Mouse (Mus musculus) kidney, adult 8-10 months (tissue): ENCODE results near the gene Klhl7.

ENCODE experiments used
- DNase-seq, 2 experiments: peaks; one replicate each; pipeline ENCODE4 v3.0.0; 2022

Klhl7 gene

DNA sequence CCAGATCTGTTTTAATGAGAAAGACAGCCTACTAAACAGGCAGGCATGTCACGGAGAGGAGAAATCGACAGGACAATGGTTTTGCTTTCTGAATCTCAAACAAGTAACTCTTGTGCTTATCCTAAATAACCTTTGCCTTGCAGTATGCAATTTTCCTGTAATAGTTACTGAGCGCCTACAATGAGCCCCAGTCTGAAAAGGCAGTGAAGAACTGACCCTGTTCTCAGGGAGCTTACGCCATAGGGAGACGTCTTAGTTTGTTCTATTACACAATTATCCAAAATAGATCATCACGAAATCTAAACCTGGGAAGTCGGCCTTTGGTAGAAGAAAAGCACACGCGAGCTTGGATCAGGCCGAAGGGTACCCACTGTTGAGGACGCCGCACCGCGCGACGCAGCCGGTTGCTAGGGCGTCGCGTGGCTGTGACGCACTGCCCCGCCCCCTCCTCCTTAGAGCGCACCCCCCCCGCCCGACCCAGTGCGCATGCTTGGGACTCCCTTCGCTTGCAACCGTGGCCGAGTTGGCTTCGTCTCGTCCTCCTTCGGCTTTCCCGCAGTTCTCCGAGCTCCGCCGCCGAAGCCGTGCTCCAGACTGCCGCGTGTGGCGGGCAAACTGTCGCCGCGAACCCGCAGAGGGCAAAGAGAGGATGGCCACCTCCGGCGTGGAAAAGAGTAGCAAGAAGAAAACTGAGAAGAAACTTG is at the start of gene Klhl7:
Gene Klhl7, plus strand, starts transcription at position 500 of the 704 bp plus-strand sequence.
- DNase-seq = peak; percentile 74 to 78

DNA sequence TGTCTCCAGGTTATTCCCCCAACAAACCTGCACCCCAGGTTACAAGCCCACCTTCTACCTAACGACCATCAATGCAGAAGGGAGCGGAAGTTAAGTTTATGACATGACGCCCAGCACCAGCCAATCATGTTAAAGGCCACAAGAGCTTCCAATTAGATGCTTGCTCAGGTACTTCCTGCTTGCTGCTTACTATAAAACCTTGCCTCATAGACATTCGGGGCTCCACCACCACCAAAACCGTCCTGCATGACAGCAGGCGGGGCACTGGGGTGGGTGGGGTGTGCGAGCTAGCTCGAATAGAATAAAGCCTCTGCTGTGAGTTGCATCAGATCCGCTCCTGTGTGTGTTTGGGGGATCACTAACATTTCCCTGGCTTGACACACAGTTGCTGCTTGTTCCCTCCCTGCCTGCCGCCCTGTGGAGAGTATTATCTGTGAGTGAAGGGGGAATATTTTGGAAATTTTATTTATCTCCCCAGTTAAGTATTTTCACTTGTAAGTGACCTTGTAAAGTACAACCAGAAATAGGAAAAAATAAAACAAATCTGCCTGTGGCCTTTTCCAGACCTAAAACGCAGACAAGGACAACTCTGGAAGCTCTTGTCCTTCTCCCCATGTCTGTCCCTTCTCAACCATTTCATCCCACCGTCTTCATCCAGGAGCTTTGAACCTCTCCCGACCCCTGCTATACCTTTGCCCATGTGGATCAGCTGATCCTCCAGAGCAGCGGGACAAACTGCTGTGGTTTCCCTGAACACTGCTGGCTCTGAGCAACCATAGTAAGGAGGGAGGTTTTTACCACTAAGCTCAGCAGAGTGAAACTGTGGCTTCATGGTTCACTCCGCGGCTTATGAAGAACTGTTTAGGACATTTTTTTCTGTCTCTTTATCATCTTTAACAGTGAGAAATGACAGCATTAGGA is 48.4 kb upstream of the Klhl7 start:
- no peak for DNase-seq

DNA sequence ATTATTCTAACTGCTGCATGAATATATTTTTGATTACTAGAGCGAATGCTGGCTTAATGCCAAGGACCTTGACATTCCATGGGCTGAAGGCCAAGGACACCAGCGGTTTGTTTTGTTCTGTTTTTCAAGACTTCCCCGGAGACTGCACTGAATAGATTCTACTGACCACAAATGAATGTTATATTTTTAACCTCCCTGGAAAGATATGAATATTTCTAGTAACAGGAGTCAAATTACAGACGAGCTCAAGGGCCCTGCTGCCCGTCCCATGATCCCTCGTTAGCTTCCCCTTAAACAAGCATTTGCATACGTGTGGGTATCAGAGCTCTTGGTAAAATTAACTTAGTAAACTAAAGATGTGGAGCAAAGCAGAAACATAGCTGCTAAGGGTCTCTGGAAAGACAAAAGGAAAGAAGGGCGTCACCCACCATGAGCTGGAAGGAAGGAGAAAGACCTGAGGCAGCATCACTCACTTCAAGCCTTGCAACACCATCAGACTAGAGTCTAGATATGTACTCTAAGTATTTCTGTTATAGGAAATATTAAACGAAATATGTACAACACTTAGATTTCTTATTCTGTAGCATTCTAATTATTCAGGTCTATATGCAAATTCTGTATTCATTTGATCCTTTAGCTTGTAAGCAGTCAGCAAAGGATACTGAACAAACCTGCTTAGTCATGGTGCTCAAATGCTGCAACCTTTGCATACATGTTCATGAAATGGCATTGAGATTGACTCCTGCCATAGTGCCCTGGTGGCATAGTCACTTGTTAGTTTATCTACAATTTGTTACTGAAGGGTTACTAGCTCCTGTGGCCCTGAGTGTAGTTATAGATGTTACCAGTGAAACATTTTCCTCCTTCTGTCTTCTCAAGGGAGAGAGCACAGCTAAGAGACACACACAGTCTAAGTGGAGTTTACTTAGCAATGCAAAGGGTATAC is 46.9 kb upstream of the Klhl7 start:
- DNase-seq = peak in 1 of 2 experiments; percentile 8

DNA sequence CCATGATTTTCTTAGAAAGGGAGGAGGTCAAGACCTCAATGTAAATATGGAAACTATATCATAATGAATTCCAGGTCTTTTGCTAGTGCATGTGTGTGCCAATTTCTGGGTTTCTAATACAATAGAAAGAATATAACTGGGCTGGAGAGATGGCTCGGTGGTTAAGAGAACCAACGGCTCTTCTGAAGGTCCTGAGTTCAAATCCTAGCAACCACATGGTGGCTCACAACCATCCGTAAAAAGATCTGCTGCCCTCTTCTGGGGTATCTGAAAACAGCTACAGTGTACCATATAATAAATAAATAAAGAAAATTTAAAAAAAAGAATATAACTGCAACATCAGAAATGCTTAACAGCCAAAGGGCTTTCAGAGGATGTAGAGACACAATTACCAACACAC is 46.0 kb upstream of the Klhl7 start:
- DNase-seq = no peak

DNA sequence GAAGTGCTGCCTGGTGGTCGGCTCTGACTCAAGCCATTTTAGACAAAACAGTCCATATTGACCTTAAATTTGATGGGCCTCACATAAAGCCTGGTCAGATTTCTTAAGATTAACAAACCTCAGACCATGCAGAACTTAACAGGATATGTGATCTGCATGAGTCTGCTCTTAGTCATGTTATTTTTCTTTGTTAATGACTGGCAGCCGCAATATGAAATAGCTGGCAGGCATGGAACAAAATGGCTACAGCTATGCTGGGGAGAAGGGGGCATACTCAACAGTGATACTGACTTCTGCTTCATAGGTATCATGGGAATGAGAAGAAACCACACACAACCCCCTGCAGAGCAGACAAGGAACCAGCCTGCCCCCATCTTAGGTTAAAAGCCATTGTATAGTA is 43.5 kb upstream of the Klhl7 start:
- no peak for DNase-seq

DNA sequence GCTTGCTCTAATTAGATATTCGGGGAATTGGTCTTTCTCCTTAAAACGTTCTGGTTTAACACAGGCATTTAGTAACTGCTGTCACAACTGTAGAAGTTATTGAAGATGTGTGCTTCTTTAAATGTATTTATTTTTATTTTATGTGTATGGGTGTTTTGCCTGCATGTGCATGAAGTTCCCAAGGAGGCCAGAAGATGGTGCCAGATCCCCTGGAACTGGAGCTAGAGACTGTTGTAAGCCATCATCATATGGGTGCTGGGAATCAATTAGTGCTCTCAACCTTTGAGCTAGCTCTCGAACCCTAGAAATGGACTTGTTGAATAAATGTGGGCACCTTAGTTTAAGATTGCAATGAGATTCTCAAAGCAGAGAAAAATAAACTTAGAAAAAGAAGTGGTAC is 42.8 kb upstream of the Klhl7 start:
- DNase-seq = peak in 1 of 2 experiments; percentile 13

DNA sequence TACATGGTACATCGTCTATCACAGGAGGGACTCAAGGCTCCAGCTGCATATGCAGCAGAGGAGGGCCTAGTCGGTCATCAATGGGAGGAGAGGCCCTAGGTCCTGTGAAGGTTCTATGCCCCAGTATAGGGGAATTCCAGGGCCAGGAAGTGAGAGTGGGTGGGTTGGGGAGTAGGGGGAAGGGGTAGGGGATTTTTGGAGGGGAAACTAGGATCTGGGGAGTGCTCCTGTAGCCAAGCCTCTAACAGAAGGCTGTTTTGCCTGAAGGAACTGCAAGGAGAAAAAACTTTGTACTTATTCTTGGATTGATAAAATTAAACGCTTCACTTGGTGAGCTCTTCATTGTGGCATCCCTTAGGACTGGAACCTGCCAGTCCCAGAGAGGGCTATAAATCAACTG is 39.5 kb upstream of the Klhl7 start:
- DNase-seq = no peak

DNA sequence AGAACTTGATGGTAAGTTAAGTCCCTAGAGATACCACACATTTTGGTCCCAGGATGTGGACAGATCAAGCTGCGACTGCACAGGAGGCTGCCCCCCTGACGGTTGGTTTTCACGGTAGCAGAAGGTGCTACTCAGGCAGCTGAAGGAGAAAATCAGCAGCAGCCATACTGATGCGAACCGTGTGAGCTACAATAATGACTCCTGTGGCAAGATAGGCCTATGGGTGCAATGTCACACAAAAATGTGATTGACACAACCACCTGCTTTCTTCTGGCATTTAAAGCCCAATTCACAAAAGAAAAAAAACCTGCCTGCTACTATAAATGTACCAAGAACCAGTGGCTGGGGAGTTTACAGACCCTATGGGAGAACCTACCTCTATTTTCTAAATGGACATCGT is 37.4 kb upstream of the Klhl7 start:
- DNase-seq = no peak

DNA sequence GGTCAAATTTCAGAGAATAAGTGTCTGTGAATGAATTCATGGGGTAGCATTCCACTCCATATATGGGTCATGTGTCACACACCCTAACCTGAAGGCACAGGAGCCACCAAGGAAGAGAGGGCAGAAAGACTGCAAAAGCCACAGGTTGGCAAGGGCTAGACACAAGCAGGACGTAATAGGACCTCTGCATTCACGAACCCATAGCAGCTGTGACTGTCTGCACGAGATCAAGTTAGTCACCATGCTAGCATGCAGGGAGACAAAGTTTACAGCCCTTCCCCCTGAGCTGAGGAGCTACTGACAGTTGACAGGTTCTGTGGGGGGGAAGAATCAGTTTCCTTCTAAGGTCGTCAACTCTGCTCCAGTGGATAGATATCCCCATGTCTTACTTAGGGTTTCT is 36.9 kb upstream of the Klhl7 start:
- no peak for DNase-seq

DNA sequence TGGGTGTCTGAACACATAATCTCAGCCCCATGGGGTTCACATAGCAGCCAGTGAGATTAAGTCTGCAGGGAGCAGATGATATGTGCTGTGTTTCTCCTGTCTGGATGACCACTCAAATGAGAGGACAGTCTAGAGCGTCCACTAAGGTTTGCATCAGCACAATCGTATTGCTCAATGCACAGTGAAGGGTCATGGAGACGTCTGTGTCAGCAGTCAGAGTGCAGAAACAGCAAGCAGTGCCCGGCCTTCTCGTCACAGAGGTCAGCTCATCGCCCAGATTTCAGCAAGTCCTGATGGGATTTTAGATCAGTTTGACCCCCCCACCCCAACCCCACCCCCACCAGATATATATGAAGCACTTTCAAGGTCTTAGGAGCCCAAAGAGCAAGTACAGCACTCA is 31.4 kb upstream of the Klhl7 start:
- DNase-seq = no peak

DNA sequence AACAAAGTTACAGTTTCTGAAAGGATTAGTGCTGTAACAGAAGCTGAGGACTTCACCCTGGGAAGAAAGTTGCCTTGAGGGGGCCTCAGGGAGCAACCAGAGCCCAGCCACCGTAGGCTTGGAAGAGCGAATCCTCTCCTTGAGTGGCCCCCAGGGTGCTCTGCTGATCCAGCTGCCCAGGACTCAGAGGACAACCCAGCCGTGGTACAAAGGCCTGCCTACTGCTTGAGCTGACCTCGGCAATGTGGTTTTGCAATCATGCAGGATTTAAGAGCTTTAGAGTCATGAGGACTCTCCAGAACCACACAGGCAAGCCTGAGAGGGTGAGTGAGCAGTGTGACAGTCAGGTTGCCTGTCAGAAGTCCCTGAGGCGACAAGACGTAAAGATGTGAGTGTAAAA is 28.4 kb upstream of the Klhl7 start:
- no peak for DNase-seq

DNA sequence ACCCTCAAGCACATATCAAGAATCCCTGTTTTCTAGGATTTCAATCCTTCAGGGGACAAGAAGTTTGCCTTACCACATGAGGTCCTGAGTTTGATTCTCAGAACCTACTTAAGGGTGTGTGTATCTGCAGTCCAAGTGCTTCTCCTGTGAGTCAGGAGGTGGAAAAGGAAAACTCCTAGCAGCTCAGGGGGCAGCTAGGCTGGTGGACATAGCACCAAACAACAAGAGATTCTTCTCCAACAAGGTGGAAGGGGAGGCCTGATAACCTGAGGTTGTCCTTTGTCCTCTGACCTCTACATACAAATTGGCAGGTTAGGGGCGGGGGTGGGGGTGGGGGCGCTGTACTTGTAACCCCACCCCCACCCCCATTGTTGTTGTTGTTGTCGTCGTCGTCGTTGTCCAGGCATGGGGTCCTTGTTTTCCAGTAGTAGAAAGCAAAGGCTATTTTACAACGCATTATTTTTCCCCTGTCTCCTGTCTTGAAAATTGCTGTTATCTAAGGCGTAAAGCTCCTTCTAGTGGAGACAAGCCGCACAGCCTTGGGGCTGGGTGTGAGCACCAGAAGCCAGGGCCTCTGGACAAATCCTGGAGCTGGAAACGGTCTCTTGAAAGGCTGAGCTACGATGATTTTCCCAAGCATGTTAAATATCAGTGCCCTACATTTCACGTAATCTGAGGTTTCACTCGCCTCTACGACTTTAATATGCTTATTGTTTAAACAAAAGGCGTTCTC is 23.3 kb upstream of the Klhl7 start:
- peak; percentile 72 to 80 for DNase-seq

DNA sequence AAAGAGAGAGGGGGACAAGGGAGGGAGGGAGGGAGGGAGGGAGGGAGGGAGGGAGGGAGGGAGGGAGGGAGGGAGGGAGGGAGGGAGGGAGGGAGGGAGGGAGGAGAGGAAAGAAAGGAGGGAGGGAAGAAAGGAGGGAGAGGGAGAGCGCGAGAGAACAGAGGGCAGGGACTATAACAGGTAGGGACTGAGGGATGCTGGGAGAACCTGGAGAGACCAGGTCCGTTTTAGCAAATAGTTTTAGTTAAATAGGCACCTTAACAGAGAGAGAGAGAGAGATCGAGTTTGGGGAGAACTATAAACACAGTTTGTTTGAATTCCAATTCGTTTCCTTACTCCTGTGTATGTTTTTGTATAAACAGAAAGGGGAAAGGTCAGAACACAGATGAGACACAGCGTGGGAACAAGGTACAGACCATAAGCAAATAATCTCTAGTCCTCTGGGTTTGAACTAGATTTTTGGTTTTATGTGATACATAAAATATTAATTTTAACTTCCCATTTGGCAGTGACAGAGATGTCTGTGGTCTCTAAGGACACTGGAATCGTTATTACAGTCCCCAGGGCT is 22.6 kb upstream of the Klhl7 start:
- no peak for DNase-seq

DNA sequence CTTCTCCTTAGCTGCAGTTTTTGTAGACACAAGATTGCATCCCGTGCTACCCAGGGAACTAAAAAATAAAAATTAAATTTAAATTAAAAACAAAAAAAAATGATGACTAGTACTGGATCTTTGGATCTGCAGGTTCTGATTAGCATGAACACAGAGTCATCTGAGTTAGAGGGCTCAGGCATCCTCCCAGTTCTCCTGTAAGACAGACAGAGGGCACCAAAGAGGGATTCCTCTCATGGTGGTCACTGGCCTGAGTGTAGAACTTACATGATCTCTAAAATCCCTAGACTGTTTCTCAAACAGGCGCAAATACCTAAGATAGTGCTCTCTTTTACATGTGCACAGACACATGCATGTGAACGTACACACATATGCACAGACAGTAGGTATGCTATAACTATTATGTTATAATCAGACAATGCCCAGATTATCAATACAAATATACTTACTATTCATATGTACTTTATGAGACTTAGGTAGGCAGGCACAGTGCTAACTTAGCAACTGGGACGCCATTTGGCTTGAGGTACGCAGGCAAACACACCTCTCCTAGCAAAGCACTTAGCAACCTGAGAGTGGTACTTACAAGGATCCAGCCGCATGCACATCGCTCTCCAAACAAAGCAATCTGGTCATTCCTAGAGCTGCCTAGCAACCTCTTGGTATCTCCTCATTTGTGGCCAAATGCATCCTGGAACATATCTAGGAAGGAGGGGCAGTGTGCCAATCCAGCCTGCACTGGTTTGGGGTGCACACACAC is 21.8 kb upstream of the Klhl7 start:
- DNase-seq = no peak

DNA sequence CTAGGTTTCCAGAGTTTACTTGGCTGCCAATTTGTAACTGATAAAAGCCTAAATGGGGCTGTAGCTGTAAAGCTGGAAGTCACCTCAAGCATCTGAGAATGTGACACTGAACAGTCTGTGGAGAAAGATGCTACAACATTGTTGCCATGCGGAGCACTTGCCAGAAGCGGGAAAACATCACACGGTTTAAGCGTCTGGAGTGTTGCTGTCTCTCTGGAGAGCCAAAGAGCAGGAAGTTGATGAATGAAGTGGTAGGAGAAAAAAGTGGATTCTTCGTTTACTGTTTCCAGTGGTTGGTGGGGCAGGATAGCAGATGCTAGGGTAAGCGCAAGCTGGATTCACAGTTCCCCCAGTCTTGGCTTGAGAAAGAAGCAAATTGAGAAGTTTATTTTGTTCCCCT is 19.6 kb upstream of the Klhl7 start:
- DNase-seq = no peak

DNA sequence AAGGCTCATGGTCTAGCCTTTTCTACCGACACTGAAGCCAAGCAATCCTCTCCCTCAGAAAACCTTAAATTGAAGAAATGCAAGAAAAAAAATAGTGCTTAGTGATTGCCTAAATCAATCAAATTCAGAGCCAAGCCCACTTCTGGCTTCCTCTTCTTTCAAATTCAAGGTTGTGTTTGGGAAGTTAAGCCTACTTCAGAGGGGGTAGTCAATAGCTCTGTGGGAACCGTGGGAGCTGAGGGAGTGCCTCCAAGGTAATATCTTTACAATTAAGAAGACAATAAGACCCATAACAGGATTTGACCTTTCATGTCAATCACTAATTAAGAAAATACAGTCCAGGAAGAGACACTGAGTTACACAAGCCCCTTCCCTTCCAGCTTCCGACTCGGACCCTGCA is 15.6 kb upstream of the Klhl7 start:
- no peak for DNase-seq

DNA sequence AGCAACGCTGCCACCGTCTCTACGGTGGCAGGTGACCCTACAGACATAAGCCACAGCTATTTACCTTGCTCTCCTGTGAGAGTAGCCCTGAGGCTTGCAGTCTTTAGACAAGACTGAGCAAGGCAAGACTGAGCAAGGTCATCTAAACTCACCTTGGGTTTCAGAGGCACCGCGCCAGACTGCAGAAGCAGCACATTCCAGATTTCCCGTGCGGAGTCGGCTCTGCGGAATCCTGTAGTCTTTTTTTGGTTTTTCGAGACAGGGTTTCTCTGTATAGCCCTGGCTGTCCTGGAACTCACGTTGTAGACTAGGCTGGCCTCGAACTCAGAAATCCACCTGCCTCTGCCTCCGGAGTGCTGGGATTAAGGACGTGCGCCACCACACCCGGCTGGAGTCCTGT is 14.2 kb upstream of the Klhl7 start:
- peak; percentile 38 to 40 for DNase-seq

DNA sequence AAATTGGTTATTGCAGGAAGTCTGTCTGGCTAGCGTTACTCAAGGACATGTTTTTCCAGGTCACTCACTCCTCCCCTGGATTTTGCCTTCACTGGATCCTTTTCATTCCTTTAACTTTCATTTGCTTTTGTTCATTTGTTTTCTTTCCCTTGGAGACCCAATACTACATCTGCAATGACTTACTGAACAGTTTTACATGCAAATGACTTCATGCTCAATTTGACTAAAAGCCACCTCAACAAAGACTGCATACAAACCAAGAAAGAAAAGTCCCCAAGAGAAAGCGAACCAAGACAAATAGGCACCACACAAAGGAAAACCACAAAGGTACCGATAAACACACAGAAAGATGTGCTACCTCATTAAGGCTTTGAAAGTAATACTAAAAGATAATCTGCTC is 13.5 kb upstream of the Klhl7 start:
- no peak for DNase-seq

DNA sequence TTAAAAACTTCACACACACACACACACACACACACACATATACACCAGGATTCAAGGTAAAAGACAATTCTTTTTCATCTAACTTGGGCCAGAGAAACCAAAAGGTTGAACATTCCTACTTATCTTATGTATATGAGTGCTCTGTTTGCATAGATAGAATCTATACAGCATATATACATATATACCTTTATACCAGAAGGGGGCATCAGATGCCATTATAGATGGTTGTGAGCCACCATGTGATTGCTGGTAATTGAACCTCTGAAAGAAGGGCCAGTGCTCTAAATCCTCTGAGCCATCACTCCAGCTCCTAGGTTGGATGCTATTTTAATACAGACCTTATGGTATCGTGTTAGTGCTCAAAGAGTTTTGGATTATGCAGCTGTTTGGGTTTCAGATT is 12.0 kb upstream of the Klhl7 start:
- no peak for DNase-seq

DNA sequence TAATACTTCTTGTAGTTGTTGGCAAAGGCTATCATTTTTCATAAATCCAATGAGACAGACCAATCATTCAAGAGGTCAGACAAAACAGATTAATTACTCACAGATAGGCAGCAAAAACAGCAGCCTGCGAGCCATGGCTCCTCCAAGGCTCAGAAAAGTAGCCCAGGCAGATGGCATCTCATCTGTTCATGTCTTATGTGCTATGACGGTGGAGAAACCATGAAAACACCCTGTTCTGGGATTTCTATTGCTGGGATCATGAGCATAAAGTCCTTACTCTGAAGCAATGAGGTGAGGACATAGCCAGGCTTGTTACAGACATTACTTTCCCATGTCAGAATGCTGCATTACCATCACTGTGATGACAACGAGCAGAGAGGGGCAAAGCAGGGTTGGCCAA is 7.9 kb upstream of the Klhl7 start:
- DNase-seq = no peak

DNA sequence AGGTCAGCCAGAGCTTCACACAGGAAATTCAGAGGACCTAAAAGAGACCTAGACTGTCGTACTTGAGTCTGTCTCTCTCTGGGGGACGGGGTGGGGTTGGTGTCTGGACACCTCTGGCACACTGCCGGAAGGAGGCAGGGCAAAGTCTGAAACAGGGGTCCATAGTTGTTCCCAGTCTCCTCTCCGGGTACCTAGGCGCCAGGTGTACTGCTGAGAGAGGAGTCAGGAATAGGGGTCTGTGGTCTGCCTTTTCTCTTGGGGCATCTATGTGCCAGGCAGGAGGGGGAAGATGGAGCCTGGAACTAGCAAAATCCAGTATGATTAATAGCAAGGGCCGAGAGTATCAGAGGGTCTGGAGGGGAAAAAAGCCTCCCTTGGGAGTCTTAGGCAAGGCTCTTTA is 5.0 kb upstream of the Klhl7 start:
- DNase-seq = no peak
